Mouse (Mus musculus) heart, adult 9 months (tissue): ENCODE measurements around the gene Gm8914.
"Not testable (repeated sequence)": the region's sequence is repeated elsewhere in the genome, so short reads cannot be mapped to it uniquely, and the experiment has no call there.

Experiments
- DNase-seq, 2 experiments: peaks; one replicate each; pipeline ENCODE4 v3.0.0; 2022; ENCODE audit warnings: low spot score in 2 of 2

Gm8914 gene

DNA sequence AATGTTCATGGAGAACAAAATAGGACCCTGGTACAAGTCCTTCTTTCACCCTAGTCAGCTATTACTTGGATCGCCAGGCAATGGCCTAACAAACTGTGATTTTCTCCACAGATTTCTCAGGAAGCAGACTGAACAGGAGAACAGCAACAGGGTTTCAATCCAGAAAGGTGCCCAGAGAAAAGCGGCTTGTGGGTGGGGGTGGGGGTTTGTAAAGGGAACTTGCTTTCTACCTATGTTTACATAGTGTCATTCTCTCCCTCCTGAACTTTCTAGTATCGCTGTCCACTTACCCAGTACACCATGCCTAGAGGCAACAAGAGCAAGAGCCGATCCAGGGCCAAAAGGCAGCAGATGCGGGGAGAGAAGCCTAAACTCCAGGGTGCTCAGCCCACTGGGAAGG, at the start of gene Gm8914:
TSS of gene Gm8914 (plus strand) at position 301 of the 400 bp plus-strand sequence.
- not testable (repeated sequence) for DNase-seq
